Mouse (Mus musculus): ENCODE results near the gene Akap6. TPM values are rescaled to one million over a fixed set of nuclear protein-coding genes. Genes with fewer than 3 reads are reported as not detected.

The Akap6 gene
- polyA plus RNA-seq, 1 experiment from 2014 or later: 18.3 TPM

DNA sequence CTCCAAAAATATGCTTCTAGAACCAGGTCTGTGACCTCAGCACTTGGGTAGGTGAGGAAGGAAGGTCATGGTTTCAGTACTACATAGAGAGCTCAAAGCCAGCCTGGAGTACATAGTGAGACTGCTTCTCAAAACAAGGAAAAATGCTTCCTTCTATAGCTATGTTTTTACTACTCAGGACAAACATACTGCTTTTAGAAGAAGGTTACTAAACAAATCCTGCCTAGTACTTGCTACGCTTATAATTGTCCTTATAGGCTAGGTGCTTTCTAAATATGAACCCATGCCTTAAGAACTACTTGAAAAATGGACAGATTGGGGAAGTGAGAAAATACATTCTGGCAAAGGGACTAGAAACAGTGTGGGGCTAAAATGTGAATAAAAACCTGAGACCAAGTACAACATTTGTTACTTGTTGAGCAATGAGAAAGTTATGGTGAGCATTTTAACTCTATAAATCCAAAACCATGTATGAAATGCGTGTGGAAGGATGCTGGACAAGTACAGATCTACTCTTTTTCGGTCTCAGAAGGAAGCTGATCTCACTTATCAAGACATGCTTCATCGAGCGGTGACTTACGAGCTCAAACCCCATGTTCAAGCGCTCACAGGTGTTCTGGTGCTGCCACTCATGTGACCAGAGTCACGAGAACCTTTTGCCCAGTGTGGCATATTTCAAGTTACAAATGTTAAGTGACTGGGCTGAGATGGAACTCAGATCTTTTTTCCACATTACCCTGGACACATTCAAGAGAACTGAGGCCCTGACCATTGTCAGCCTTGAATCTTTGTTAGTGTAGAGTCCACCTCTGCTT, 469.2 kb downstream of the Akap6 start:
- no peak for ATAC-seq (ENCODE audit: low FRiP score)
- 90% methylated on average over 8 of the region's 8 CpGs for WGBS
- no peaks in the 10 kb centered on the region for H3K27me3 ChIP-seq

DNA sequence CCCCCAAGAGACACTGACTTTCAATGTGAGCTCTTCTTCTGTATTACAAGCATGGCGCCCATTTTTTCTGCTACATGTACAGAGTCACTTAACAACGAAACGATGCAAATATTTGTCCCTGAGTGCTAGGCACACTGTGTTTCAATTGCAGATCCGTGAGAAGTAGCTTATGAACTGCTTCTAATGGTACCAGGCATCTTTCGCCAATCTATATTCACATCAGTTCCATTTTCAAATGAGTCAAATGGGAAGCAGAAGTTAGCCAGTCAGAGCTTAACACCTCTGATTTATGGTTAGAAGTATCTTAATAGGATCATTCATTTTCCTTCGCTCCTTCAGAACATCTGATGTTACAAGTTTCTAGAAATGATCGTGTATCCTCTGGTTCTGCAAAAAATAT, 492.3 kb downstream of the Akap6 start:
- H3K4me2 ChIP-seq: no peak overlapping the region
- H3K9ac ChIP-seq: no peak overlapping the region
- no peaks in the 10 kb centered on the region for H3K27me3 ChIP-seq
- H3K4me3 ChIP-seq (replicated peaks): no peak overlapping the region
- H3K9me3 ChIP-seq: no peaks in the 10 kb centered on the region
- H3K27ac ChIP-seq: no peak overlapping the region
- H3K36me3 ChIP-seq (replicated peaks): no peaks in the 10 kb centered on the region
- WGBS: 90% methylated on average over 7 of the region's 7 CpGs
- ATAC-seq (ENCODE audit: low FRiP score): no peak
- no peaks in the 10 kb centered on the region for H3K4me1 ChIP-seq

More for the DNA sequence above, 469.2 kb downstream of the Akap6 start:
- Histone ChIP-seq H3K27ac (no peak overlapping the region), H3K4me1 (no peaks in the 10 kb centered on the region), H3K4me3 (replicated peaks) (no peak overlapping the region), H3K9ac (no peak overlapping the region), H3K9me3 (no peaks in the 10 kb centered on the region), H3K36me3 (replicated peaks) (no peaks in the 10 kb centered on the region), H3K4me2 (no peak overlapping the region)

DNA sequence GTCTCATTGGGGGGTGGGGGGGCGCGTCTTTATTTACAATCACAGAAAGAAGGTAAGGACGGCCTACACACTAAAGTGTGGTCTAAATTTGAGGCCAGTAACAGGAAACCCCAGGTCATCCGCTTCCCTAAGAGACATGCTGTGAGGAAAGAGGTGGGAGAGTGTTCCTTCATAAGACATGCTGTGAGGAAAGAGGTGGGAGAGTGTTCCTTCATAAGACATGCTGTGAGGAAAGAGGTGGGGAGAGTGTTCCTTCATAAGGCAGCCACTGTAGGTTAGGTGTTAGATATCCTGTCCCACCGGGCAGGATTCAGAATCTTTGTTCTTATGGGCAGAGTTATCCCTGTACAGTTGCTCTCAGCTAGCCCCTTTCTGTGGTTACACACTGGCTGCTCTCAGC, 494.5 kb downstream of the Akap6 start:
- no peak overlapping the region for H3K27ac ChIP-seq
- no peaks in the 10 kb centered on the region for H3K4me1 ChIP-seq
- H3K9ac ChIP-seq: no peak overlapping the region
- H3K9me3 ChIP-seq: no peaks in the 10 kb centered on the region
- H3K27me3 ChIP-seq: no peaks in the 10 kb centered on the region
- no peak for ATAC-seq (ENCODE audit: low FRiP score)
- H3K4me2 ChIP-seq: no peak overlapping the region
- WGBS: 88% methylated on average over 5 of the region's 5 CpGs
- H3K36me3 ChIP-seq (replicated peaks): no peaks in the 10 kb centered on the region
- no peak overlapping the region for H3K4me3 ChIP-seq (replicated peaks)

Other genes starting within 250 kb of the Akap6 start
- gene Arhgap5, start 195.4 kb upstream of the Akap6 start, polyA plus RNA-seq (2016; fragmentation: Nextera tagmentation; extraction: Ambion mirVana): 63.9 and 64.7 TPM in 2 replicates